Mouse (Mus musculus) retina, embryonic 14.5 days (tissue): Measurements from ENCODE around the gene Slc25a41.
A peak's percentile ranks its signal among the peaks of the same experiment; 100 is the strongest.

Experiments used
- DNase-seq: peaks from one replicate; pipeline ENCODE4 v3.0.0-alpha.2; 2015; ENCODE audit warnings: low spot score

Gene Slc25a41

DNA sequence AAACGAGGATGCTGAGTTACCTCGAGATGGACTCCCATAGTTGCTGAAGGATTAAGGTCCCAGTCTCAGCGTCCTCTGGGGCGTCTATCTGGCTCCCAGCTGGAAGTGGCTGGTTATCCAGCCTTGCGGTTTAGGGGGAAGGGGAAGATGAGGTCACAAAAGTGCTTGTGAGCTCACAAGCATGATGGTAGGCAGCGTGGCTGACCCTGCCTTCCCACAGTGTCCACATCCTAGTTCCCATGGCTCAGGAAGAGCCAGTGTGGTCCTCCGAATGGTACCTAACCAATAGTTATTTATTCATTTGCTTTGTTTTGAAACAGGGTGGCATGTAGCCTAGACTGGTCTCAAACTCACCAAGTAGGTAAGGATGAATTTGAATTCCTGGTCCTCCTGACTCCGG, at the start of gene Slc25a41:
Slc25a41 (minus strand) TSS at position 101 of the 400 bp plus-strand sequence.
- no peak for DNase-seq

DNA sequence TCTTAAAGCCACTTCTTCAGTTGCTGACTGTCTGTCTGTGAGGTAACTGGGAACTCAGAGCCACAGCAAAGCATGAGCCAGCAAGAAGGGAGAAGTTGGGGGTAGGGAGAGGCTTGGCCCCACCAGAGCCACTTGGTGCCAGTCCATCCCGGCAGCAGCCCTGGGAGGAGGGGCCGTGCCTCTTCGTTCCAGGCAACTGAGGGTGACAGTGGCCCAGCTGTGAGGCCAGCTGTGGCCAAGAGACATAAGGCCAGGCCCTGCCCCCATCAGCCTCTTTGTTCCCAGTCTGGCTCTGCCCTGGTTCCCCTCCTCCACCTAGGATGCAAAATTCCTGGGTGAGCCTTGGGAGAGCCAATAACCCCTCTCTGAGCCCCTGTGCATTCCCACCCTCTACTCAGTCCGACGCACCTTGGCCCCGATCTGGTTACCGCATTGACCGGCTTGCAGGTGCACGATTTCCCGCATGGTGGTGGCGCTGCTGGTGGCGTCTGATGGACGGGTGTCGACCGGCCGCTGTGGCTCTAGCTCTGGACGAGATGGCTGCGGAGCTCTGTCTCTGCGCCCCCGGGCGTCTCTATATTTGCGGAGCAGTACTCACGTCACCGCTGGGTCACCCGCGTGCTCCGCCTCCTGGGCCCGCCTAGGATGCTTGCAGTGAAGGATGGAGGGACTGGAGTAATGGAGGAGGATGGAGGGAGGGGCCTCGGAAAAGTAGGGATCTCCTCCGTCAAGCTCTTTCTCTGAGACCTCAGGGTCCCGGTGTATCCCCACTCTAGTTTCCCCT, 45.8 kb upstream of the Slc25a41 start, which contains the start of gene Tubb4a:
Tubb4a (minus strand) TSS at position 734 of the 784 bp plus-strand sequence.
- DNase-seq = peak; percentile 77

DNA sequence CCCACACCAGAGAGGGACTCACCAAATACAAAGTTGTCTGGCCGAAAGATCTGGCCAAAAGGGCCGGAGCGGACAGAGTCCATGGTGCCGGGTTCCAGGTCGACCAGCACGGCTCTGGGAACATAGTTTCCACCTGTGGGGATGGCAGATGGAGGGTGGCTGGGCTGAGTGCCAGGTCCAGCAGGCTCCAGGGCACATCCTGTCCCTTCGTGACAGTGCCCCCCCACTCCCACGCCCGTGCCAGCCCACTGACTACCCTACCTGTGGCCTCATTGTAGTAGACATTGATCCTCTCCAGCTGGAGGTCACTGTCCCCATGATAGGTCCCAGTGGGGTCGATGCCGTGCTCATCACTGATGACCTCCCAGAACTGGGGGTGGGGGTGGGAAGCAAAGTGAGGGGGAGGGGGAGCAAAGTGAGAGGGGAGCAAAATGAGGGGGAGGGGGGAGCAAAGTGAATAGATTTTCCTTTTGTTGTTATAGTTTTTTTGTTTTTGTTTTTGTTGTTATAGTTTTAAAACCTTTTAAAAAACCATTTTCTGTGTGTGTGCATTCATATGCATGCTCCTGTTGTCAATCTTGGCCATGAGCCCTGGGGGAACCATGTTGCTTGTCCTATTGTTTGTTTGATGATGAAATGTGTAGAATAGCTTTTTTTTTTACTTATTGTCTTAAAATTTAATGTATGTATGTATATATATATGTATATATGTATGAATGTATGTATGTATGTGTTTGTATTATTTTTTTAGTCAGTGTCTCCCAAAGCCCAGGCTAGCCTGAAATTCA, 44.7 kb upstream of the Slc25a41 start:
- DNase-seq = no peak

DNA sequence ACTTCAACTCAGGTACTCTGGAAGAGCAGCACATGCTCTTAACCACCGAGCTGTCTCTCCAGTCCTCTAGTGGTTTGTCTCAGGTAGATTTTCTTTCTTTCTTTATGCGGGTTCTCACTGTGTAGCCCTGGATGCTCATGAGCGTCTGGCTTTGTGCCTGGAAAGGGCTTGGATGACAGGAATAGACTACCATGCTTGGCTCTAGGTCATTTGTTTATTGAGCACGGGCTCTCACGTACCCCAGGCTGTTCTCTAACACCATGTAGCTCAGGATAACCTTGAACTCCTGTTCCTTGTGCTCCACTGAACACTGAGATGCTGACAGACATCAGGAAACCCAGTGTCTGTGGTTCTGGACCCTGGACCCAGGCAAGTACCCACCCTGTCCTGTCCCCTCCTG, 41.0 kb upstream of the Slc25a41 start:
- DNase-seq = no peak

DNA sequence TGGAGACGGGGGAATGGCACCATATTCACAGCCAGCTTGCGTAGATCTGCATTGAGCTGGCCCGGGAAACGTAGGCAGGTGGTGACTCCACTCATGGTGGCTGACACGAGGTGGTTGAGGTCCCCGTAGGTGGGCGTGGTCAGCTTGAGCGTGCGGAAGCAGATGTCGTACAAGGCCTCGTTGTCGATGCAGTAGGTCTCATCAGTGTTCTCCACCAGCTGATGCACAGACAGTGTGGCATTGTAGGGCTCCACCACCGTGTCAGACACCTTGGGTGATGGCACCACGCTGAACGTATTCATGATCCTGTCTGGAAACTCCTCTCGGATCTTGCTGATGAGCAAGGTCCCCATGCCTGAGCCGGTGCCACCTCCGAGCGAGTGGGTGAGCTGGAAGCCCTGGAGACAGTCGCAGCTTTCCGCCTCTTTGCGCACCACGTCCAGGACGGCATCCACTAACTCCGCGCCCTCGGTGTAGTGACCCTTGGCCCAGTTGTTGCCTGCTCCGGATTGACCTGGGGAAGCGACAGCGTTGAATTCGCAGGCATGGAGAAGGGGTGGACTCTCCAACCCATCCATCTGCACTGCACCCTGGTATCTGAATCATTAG, 39.9 kb upstream of the Slc25a41 start:
- no peak for DNase-seq

DNA sequence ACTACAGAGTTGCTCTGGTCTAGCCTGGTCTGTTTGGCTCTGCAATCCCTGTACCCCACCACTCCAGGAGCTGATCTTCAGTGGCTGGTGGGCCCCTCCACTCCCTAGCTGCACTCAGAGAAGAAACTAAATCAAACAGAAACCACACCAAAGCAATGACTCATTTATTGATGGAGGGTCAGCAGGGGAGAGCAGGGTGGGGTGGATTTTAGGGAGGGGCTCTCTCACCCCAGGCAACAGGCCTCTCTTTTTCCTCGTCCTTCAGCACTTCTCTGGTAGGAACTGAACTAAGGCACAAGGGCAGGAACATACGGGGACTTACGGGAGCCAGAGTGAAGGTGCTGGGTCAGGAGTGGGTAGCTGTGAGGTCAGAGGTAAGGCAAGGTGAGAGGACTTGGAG, 38.5 kb upstream of the Slc25a41 start:
- no peak for DNase-seq

DNA sequence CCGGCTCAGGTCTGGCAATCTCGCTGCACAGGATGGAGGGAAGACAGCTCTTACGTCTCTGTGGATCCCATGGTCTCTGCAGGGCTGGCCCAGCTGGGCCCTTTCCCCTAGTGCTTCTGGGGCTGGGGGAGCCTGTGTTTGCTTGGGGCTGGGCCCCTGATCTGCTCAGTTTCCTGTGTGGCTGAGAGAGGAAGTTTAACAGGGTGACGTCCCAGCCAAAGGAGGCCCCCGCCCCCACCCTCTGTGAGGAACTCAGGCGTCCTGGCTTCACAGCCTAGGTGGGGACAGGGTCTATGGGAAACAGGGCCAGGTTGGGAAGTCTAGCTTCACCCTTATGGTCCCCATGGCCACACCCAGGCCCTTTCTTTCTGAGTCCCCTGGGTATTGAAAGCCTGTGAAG, 36.9 kb upstream of the Slc25a41 start, which contains the start of gene Dennd1c:
Dennd1c (minus strand) TSS at position 179 of the 400 bp plus-strand sequence.
- no peak for DNase-seq

DNA sequence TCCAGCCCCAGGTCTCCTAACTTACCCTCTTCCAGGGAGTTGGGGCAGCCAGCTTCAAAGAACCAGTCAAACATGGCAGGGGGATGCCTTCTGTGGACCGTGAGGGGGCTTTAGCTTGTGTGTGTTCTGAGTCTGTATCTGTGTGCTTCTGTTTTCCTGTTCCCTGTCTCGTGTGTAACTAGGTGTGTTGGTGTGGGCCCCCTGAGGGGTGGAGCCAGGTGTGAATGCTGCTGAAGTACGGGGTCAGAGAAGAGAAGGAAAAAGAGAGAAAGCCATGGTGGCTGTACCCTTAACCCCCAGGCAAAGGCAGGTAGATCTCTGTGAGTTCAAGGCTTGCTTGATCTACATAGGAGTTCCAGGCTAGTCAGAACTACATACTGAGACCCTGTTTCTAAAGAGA, 35.5 kb upstream of the Slc25a41 start:
- no peak for DNase-seq

DNA sequence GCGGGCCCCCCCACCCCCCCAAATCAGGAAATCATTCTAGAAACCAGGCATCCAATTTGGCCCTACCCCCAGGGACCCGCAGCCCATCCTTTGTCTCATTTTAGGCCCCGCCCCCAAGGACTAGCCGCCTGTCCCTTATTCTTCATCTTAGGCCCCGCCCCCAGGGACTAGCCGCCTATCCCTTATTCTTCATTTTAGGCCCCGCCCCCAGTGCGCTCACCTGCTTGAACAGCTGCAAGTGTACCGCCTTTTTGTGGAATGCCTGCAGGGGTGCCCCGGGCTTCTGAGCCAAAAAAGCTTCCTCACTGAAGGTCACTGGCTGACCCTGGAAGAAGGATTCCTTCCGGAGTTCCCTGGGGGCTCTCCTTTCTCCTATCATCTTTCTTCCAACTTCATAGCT, 29.2 kb upstream of the Slc25a41 start:
- peak; percentile 80 for DNase-seq

DNA sequence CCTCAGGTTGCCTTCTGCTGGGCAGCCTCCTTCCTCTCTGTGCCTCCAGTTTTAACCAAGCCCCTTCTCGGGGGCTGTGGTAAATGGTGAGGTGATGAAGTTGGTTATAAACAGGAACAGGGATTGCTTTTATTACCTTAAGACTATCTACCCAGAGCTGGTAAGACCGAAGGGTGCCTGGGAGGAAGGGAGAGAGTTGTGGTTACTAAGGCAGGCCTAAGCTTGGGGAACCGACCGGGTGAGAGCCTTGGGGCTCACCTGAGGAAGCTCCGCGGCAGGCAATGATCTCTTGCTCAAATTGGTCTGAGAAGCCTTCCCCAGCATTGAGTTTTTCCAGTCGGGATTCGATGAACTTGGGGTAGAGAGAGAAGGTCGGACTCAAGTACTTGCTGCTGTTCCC, 28.8 kb upstream of the Slc25a41 start:
- DNase-seq = no peak

DNA sequence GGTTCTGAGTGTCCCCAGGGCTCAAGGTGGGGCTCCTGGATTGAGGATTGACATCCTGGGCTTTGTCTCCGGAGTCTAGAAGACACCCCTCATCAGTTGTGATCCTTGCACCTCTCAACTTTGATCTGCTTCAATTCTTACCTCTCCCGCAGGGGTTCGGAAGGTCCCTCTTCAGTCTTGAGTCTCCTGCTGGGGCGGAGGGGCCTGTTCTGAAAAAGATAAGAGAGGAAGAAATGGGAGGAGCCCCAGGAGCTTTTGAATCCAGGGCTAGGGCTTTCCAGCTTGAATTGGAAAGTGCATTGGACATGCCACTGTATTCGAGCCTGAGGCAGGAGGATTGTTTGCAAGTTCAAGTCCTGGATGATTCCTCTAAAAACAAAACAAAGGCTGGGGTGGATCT, 25.5 kb upstream of the Slc25a41 start:
- no peak for DNase-seq

DNA sequence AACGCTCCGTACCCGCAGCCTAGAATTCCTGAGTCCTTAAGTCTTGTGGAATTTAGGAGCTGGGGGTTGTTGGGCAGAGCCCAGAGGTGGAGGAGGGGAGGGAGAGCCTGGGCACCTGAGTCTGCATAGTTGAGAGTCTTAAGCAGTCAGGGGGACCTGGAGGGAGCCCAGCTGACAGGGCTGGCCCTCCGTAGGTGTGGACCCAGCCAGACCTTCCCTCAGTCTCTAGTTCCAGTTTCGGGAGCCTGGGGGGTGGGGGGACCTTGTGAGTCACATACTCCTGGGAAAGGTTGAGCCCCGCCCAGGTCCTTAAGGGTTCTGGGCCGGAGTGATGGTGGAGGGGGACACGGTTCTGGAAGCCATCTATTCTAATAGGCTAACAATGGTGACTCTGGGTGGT, 21.6 kb upstream of the Slc25a41 start:
- DNase-seq = no peak

DNA sequence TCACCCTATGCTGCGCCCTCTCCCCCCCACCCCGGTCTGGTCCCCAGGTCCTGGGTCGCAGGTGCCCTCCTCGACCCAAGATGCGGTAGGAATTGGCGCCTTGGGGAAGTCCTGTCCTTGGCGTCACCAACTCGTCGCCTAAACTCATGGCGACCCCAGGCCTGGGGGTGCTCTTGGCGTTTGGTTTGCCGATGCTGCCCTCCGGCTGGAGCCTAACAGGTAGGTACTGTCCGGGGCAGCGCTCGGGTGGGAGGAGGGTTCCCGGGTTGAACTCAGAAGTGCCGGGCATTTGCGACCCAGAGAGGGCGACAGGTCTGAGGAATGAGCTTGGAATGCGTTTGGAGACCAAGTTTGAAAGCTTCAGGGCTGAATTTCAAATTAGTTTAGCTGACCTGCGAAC, 21.1 kb upstream of the Slc25a41 start:
- DNase-seq = no peak

DNA sequence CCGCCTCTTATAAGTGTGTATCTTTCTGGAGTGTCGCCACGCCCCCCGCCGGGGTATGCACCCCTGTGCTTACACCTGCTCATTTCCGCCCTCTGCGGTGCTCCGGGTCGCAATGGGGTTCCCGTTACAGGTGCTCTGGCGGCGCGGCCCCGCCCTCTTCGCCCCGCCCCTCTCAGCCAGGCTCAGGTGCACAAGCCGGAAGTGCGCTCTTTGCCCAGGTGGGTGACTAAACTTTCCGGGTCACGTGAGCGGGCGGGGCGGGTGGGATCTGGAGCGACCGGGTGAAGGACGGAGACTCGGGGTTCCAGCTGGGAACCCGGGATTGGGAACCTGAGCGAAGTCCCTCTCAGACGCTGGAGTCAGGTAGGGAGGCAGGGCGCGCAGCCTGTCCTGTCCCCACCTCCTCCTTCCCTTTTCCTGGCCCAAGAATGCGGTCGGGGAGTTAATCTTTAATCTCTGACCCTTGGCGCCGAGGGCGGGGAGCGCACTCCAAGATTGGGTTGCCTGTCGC, 20.6 kb upstream of the Slc25a41 start:
- DNase-seq = no peak

DNA sequence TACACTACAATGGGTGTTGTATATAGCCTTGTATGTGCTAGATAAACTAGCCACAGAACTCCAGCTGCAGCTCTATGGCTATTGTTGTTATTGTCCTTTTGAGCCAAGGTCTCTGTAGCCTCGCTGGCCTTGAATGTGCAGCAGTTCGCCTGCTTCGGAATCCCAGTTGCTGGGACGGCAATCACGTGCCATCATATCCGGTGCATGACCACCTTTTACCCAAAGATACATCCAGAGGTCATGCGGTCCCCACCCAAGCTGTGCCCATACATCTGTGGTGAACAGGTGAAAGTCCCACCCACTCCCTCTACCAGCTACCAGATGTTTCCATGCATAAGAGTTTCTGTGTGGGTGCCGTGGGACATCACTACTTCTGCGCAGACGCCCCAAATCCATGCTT, 19.6 kb upstream of the Slc25a41 start:
- DNase-seq = no peak

DNA sequence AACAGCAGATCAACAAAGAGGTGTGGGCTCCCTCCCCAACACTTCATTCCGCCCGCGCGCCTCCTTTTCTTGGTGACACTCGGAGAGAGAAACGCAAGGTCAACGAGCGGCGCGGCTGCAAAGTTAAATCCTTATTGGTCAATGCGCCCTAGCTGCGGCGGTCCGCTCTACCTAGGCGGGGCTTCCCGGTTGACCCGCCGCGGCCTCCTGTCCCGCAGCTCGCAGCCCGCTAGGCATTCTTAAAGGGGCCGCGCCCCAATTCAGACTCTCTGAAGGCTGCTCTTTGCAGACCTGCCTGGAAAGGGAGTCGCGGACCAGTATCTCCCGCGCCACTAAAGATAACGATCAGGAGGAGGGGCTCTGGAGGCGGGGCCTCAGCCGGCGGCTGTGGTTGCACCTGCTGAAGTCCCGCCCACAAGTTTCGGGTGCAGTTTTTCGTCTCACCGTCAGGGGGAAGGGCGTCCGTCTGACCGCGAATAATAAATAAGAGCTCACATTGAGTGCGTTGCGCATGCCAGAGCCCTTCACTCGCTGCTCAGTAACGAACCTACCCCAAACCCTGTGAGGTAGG, 18.9 kb upstream of the Slc25a41 start:
- DNase-seq = peak; percentile 98

DNA sequence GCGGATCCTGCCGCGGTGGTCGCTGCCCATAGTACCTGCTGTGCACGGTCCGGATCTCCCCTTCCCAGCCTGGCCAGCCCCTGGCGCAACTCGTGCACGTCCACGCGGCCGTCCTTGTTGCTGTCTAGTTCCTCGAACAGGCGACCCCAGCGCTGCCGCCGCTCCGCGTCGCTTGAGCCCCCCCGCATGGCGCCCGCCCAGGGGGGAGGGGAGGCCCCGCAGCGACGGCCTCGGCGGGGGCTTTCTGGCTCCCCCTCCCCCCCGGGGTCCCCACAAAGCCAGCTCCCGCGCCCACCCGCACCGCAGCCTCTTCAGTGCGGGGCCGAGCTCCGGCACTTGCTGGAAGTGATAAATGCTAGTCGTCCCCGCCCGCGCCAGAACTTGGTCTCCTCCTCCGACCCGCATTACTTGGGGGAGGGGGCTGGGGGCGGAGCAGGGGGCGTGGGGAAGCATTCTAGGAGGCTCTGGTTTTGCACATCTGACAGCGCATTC, 18.1 kb upstream of the Slc25a41 start, which contains the start of gene Slc25a23:
Slc25a23 (minus strand) TSS at position 378 of the 492 bp plus-strand sequence.
- peak; percentile 84 for DNase-seq

DNA sequence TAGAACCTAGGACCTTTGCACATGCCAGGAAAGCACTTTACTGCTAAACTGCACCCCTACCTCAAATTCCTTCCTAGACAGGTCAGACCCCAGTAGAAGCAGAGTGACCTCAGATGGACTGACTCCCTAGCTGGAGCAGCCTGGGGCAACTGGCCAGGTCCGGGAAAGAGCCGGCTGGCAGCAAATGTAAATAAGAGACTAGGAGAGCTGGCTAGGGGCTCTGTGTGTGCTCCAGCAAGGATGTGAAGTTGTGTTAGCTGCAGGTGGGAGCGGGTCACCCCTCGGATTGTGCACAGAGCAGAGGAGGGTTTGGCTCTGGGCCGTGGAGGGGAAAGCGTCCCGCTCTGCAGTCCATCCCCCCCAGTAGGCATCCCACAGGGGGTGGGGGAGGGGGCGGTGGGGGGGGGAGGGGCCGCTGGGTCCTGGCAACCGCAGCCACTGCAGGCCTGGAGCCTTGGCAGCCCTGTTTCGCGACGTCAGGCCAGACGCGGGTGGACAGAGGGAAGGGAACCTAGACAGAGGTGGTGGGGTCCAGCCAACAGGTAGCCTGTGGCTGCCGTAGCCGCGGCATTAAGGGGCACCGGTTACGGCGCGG, 17.5 kb upstream of the Slc25a41 start, which contains the start of gene Crb3:
Crb3 (plus strand) TSS at position 215 of the 595 bp plus-strand sequence.
- DNase-seq = peak; percentile 18

DNA sequence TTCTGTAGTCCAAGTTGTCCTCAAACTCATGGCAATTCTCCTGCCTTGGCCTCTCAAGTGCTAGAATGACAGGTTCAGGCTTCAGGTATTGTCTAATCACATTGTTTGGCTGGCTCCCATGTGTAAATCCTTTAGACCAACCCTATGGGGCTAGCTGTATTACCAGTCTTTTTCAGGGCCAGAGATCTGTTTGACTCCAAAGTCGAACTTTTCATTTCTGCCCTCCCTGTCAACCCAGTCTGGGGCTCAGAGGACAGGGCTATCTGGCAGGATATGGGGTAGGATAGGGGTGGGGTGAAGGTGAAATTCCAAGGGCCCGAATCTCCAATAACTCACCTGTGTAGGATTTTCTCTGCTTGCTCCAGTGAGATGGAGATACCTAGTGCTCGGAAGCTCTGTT, 14.8 kb upstream of the Slc25a41 start:
- DNase-seq = no peak

DNA sequence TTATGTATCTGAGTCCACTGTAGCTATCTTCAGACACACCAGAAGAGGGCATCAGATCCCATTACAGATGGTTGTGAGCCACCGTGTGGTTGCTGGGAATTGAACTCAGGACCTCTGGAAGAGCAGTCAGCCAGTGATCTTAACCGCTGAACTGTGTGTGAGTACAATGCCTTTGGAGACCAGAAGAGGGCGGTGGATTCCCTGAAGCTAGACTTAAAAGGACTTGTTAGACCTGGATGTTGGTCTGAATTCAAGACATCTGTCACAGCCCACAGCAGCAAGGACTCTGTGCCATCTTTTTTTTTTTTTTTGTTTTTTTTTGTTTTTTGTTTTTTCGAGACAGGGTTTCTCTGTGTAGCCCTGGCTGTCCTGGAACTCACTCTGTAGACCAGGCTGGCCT, 10.2 kb upstream of the Slc25a41 start:
- DNase-seq = peak; percentile 32

DNA sequence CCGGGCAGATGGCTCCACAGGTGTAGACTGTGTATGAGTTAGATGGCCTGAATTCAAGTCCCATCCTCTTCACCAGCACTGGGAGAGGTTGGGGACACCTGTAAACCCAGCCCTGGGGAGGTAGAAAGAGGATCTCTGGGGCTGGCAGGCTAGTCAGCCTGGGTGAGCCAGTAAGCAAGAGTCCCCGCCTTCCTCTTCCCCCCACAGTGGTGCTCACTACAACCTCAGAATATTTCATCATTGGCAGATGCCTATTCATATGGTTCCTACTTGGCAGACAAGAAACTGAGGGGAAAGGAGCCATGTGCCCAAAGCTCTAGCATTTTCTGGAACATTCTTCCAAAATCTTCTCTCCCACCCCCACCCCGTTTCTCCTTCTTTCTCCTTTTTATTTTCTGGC, 7.4 kb upstream of the Slc25a41 start:
- DNase-seq = no peak
